Mouse (Mus musculus) gastrocnemius, adult 8-10 months (tissue): ENCODE data around the gene Dis3l2. TPM values are rescaled to one million over a fixed set of nuclear protein-coding genes. Genes with fewer than 3 reads are reported as not detected.

Experiments
- DNase-seq, 2 experiments: peaks; one replicate each; pipeline ENCODE4 v3.0.0; 2022; ENCODE audit warnings: low spot score in 2 of 2
- total RNA-seq, 4 experiments: library from RNA; stranded (reverse); gene quantifications; 2 replicates each; pipeline ENCODE4 v1.2.4; 2022

Gene Dis3l2
- total RNA-seq, 4 experiments from 2014 or later = 11.8 to 13.5 (median 13.4) TPM

- DNase-seq = no peak
Observed at GRCm38 (mm10) chr1:86913896-86914295, 210.3 kb downstream of the Dis3l2 start.

GRCm38 (mm10) chr1:86914697-86915096 is 211.1 kb downstream of the Dis3l2 start:
- DNase-seq = no peak

DNA sequence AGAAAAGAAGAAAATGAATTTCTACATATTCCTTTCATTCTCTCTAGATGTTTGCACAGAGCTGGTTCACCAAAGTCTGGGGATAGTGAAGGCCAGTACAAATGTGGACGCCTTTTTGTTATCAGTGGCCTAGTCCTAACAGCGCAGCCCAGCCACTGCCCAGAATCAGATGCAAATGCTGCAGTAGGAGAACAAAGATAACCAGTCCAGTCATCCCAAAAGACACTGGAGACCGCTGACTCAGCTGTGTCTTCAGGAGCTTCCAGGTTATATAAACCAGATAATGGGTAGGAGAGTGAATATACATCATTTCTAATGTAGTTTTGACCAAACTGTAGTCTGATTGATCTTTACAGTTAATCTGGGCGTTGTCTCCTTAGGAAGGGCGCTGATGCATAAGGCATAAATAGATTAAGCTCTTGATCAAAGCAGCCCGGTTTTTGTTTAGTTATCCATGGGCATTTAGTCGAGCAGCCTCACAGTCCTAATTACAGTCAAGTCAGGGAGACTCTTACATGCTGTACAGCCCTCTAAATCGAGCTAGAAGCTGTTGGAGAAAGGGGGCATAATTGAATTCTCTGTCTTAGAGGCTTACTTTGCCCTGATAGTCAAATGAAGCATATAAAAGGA is 212.9 kb downstream of the Dis3l2 start:
- DNase-seq = no peak

DNA sequence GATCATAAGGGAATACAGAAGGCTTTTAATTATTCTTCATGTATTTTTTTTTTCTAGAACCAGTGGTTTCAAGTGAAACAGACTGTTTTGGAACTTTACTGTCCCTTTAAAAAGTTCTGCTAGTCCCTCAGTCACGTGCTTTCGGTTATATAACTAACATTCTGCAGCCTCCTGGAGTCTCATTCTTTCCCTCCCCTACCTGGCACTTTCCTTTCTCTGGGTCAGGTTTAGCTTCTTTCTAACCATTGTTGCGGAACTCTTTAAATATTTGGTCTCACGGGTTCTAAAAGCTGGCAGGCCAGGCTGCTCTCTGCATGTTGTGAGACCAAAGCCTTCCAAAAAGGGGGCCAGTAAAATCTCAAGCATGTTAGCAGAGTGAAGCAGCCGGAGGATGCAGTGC is 222.2 kb downstream of the Dis3l2 start:
- DNase-seq = no peak

DNA sequence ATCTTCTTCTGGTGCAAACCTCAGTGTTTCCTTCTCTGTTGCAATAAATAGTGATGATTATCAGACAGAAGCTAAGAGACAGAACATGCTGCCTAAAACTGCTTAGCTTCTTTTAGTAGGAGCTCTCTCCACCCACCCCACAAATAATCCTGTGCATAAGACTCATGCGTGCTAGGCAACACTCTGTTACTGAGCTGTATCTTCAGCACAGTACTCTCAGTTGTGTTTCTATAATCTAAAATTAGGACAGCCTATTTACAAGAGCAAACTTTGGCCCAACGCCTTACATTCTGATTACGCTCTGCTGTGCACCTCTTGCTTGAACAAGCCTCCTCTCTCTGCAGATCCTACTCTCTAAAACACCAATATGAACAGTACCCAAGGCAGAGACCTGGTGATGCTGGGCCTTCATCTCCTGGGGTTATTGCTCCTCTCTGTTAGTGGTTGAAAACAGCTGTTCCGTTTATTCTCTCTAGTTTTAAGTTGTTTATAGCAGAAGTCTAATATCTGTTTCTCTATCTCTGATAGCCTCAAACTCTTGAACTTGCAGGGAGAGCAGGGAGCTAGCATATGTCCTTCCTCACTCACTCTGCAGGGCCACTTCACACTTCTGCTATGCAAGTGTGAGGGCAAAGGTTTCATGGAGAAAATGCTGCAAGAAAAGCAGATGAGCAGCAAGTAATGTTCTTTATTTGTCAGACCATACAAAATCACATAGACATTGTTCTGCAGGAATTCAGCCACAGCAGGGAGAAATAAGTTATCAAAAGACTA is 228.2 kb downstream of the Dis3l2 start:
- no peak for DNase-seq

- no peak for DNase-seq
Observed at GRCm38 (mm10) chr1:86932810-86933209, 229.2 kb downstream of the Dis3l2 start.

- DNase-seq = no peak
Observed at GRCm38 (mm10) chr1:86933656-86934055, 230.0 kb downstream of the Dis3l2 start.

DNA sequence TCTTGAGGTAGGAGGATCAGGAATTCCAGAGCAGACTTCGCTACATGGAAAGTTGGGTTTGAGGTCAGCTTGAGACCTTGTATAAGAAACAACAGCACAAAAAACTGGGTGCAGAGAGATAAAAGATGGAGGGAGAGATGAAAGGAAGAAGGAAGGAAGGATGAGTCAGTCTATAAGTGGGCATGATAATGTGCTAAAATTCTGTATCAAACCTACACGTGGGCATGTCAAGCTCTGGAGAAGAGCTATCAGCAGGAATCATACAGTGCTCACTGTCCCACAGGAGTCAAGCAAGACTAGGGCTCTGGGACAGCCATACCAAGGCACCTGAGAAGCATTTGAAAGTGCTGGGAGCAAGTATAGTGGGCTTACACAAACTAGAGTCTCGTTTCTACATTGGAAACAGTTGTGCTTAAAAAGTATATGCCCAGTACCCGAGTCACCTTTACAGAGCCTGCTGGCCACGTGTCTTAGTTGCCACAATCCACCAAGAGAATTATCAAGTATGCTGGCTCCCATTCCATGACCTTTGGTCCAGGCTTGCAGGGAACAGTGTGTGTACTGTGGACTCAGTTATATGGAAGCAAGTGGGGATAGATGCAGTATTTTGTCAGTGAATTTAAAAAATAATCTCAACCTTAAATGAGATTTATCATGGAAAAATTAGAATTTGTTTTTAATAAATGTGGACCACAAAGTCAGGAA is 248.0 kb downstream of the Dis3l2 start:
- DNase-seq = no peak

GRCm38 (mm10) chr1:86955801-86956200 is 252.2 kb downstream of the Dis3l2 start:
- peak in 1 of 2 experiments; percentile 15 for DNase-seq

- DNase-seq = peak in 1 of 2 experiments; percentile 12
Observed at GRCm38 (mm10) chr1:86968261-86968964, 264.8 kb downstream of the Dis3l2 start.

DNA sequence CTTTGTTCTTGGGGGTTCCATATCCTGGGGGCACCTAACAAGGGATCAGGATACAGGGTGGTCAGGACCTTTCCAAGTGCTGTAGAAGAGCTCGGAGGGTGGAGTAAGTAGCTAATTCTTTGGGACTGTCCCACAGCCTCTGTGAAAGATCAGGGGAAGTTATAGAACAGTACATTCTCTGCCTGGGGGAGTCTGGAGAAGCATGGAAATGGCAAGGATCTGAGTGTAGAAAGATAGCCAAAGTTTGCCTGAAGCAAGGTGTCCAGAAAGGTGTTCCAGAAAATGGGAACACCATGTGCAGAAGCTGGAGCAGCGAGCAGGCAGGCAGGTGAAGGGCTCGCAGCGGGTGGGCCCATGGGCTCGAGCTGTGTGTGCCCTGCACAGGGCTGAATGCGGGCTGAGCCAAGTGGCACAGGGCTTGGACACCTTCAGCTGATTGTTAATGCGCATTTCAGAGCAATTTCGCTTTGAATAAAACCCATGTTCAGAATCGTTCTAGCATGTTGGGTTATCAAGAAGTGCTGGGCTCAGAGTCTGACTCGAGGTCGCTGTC is 265.6 kb downstream of the Dis3l2 start:
- DNase-seq = no peak

- DNase-seq = no peak
Observed at GRCm38 (mm10) chr1:86972693-86973092, 269.1 kb downstream of the Dis3l2 start.

- no peak for DNase-seq
Observed at GRCm38 (mm10) chr1:86977018-86977417, 273.4 kb downstream of the Dis3l2 start.

GRCm38 (mm10) chr1:86986372-86986771 is 282.8 kb downstream of the Dis3l2 start:
- no peak for DNase-seq

DNA sequence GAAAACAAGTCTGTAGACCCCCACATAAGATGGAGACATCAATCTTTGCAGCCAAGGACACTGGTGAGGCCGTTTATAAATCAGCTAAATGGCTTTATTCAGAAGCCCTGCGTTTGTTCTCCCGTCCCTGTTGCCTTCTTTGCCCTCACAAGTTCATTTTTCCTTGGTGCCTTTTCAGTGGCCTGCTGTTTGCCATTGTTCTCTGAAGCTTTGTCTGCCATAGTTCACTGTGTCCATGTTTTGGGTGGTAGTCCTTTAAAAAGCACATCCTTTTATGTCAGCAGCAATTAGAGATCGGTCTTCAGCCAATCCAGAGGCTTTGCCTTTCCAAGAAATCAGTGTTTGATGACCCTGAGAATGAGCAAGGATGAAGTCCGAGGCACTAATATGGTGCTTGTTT is 289.2 kb downstream of the Dis3l2 start:
- DNase-seq = no peak

GRCm38 (mm10) chr1:86994023-86994422 is 290.4 kb downstream of the Dis3l2 start:
- DNase-seq = no peak

- DNase-seq = no peak
Observed at GRCm38 (mm10) chr1:86998051-86998450, 294.4 kb downstream of the Dis3l2 start.

DNA sequence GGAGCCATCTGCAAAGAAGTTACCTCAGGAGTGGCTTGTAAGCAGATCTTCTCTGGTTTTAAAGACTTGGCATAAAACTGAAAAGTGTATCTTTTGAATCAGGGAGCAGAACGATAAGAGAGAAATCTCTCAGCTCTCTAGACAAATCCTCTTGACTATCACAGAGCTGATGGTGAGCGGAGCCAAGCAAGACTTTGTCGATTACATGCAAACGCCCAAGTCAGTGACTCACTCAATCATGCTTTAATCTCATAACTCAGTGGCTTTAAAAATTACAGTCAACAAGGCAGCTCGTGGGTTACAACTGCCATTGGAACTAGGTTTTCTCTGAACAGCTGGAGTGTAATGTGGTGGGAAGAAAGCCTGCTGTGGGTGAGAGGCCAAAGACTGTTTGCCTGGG is 297.8 kb downstream of the Dis3l2 start:
- DNase-seq = no peak

DNA sequence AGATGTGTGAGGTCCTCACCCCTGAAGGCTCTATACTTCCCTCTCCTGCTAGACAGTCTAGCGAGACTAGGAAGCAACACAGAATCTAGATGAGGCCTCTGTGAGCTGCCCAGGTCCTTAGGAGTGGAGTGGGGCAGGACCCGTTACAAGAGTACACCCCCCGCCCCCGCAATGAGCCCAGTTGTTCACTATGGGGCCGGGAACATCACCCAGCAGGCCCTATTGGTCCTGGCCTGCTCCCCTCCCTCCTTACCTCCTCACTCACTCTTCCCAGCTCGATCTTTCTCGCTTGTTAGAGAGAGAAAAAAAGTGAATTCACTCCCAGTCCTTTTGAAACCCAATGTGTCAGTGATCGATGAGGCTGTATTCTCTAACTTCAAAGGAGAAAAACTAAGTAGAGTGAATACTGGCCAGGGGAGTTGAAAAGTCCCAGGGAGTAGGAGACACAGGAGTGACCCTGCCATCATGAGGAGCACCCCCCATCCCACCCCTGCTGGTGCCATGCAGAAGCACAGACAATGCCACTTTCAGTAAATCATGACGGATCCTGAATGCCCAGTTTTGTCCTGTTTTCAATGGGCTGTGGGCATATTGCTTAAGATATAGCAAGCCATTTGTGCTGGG is 299.0 kb downstream of the Dis3l2 start:
- DNase-seq = no peak

DNA sequence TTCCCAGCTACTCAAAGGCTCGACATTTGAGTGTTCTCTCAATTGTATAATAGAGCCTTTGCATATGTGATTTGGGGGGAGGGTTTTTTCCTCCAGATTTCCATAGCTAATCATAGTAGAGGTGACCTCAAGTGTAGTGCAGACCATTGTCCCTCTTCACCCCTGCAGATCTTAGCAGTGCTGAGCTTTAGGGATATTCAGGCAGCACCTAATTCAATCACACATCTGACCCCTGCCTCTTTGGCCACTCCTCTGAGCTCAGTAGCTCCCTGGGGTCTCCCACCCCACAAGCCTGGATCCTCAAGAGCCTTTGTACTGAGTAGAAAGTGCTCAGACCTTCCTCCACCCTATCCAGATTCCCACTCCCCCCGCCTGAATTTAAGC is 299.6 kb downstream of the Dis3l2 start:
- no peak for DNase-seq

DNA sequence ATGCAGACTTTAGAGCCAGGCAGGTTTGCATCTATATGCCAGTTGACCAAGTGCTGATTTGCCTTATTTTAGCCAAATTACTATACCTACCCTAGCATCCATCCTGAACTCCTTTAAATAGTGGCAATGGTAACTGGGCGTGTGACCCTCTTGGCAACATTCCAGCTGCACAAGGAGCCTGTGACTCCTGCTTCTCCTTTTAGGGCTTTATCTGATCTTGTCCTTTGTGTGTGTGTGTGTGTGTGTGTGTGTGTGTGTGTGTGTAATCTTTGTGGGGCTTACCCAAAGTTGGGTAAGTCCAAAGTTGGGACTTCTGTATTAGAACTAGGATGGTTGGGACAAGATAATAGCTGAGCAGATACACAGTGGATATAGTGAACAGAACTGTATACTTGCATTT is 302.8 kb downstream of the Dis3l2 start:
- DNase-seq = no peak
